Mouse (Mus musculus): ENCODE results near the gene Pdzk1. TPM values are rescaled to one million over a fixed set of nuclear protein-coding genes. Genes with fewer than 3 reads are reported as not detected.

Pdzk1 gene
- polyA plus RNA-seq, 1 experiment = not detected

GRCm38 (mm10) chr3:96813106-96813505, 16.0 kb upstream of the Pdzk1 start:
- TF ChIP-seq POLR2A (IDR thresholded peaks at IDR 0.05; ENCODE audit: low read depth, low read length) (no peak), CTCF (IDR thresholded peaks at IDR 0.05; ENCODE audit: borderline replicate concordance, insufficient read depth, low read length) (no peak)
- no peak overlapping the region for H3K4me3 ChIP-seq (ENCODE audit: insufficient read depth, low read length)

DNA sequence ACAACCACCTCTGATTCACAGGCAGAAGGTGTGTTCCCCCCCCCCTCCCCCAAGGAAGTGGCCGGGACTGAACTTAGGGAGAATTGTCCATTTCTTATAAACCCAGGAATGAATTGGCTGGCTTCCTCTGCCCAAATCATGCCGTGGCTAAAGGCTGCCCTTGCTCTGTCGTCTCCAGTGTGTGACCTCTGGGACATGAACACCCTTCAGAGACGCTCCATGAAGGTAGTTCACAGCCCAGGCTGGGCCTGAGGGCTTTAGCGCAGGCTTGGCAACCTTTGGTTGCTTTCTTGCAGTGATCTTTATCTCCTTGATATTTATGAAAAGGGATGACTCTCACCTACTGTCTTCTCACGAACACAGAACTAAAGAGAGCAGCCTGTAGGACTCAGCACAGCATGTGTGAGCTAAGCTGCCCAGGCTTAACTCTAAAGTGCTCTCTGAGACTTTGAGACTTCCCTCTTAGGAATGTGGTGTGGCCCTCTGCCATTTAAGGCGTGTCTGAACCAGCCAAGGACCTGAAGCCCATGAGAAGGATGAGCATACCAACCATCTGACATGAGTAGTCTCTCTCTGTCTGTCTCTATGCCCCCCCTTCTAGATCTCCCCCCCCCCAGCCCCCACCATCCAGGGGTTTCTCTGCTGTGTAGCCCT, 15.4 kb upstream of the Pdzk1 start:
- Histone ChIP-seq H3K27ac (ENCODE audit: insufficient read depth, low read length) (no peak overlapping the region), H3K4me3 (ENCODE audit: insufficient read depth, low read length) (no peak overlapping the region), H3K4me1 (ENCODE audit: control insufficient read depth, insufficient read depth, low read length) (peaks cover 6% of the 10 kb centered on the region)
- TF ChIP-seq CTCF (IDR thresholded peaks at IDR 0.05; ENCODE audit: borderline replicate concordance, insufficient read depth, low read length) (no peak), POLR2A (IDR thresholded peaks at IDR 0.05; ENCODE audit: low read depth, low read length) (no peak)

More at GRCm38 (mm10) chr3:96813106-96813505, 16.0 kb upstream of the Pdzk1 start:
- H3K27ac ChIP-seq (ENCODE audit: insufficient read depth, low read length) = no peak overlapping the region
- H3K4me1 ChIP-seq (ENCODE audit: control insufficient read depth, insufficient read depth, low read length) = peaks cover 6% of the 10 kb centered on the region

- Histone ChIP-seq H3K27ac (ENCODE audit: insufficient read depth, low read length) (no peak overlapping the region), H3K4me1 (ENCODE audit: control insufficient read depth, insufficient read depth, low read length) (peaks cover 6% of the 10 kb centered on the region), H3K4me3 (ENCODE audit: insufficient read depth, low read length) (no peak overlapping the region)
- TF ChIP-seq POLR2A (IDR thresholded peaks at IDR 0.05; ENCODE audit: low read depth, low read length) = no peak
Measured at GRCm38 (mm10) chr3:96814342-96814741, 14.7 kb upstream of the Pdzk1 start.

DNA sequence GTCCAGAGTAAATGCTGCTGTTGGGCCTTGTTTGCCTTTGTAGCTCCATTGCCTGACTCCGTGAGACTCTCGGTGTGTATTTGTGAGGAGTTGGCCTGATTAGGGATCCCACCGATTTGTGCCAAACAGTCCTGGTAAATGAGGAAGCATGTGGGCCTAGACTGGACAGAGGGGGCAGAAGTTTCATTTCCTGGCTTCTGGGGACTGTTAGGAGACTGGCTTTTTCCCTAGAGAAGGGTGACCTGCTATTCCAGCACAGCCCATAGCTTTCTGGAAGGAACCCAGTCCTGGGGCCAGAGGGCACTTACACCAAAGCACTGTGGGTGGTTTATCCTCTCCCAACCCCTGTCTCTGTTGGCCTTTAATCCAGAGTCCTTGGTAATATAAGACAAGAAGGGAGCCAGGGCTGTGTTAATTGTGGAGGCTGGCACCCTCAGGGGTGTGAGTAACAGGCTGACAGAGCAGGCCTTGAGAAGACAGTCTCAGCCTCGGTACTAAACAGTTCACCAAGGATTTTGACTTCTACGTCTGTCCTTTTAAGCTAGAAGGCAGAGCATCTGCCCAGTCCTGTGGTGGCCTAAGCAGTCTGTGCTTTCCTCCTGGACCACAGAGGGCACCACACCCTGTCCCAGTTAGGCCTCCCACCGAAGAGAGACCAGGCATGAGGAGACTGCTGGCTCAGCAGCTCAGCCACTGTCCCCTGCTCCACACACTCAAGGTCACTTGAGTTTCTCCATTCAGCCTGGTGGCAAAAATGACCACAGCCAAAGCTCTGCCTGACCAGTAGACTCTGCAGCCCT, 8.8 kb upstream of the Pdzk1 start:
- Histone ChIP-seq H3K4me3 (ENCODE audit: insufficient read depth, low read length) (no peak overlapping the region), H3K4me1 (ENCODE audit: control insufficient read depth, insufficient read depth, low read length) (no peaks in the 10 kb centered on the region), H3K27ac (ENCODE audit: insufficient read depth, low read length) (no peak overlapping the region)
- TF ChIP-seq CTCF (IDR thresholded peaks at IDR 0.05; ENCODE audit: borderline replicate concordance, insufficient read depth, low read length) (no peak), POLR2A (IDR thresholded peaks at IDR 0.05; ENCODE audit: low read depth, low read length) (no peak)

DNA sequence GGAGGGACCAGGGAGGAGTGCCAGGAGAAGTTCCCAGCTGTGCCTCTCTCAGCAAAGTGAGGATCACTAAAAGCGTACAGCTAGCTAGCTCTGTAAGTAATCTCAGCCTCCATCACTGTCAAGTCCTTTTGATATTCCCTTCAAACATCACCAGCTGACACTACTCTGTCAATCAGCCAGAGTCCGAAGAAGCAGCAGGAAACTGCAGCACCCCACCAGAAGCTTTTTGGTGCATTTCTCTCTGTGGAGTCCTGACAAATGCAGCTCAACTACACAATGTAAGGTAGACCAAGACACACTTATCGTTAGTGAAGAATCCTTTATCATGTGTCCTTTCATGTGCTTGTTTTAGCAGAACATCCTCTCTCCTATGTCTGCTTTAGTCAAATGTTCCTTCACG, 7.5 kb upstream of the Pdzk1 start:
- TF ChIP-seq CTCF (IDR thresholded peaks at IDR 0.05; ENCODE audit: borderline replicate concordance, insufficient read depth, low read length) (no peak), POLR2A (IDR thresholded peaks at IDR 0.05; ENCODE audit: low read depth, low read length) (no peak)
- no peaks in the 10 kb centered on the region for H3K4me1 ChIP-seq (ENCODE audit: control insufficient read depth, insufficient read depth, low read length)

DNA sequence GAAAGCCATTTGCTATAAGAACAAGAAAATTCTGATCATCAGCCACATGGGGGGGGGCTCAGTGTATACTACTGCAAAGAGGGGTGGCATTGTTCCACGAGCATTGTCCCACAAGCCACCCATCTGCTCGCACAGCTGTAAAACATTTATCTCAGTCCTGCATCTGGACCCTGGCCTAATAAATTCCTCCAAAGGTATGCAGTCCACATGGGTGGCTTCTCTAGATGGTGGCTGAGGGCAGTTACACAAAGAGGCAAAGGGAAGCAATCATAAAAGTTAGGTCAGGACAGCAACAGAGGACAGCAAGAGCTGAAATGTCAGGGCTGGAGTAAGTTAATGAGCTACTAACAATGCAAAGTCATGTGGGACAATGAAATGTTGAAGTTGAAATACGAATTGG, 5.4 kb upstream of the Pdzk1 start:
- TF ChIP-seq CTCF (IDR thresholded peaks at IDR 0.05; ENCODE audit: borderline replicate concordance, insufficient read depth, low read length) (no peak), POLR2A (IDR thresholded peaks at IDR 0.05; ENCODE audit: low read depth, low read length) (no peak)
- H3K4me3 ChIP-seq (ENCODE audit: insufficient read depth, low read length) = no peak overlapping the region
- no peaks in the 10 kb centered on the region for H3K4me1 ChIP-seq (ENCODE audit: control insufficient read depth, insufficient read depth, low read length)
- no peak overlapping the region for H3K27ac ChIP-seq (ENCODE audit: insufficient read depth, low read length)

More for the DNA sequence above, 7.5 kb upstream of the Pdzk1 start:
- H3K4me3 ChIP-seq (ENCODE audit: insufficient read depth, low read length) = no peak overlapping the region
- no peak overlapping the region for H3K27ac ChIP-seq (ENCODE audit: insufficient read depth, low read length)

DNA sequence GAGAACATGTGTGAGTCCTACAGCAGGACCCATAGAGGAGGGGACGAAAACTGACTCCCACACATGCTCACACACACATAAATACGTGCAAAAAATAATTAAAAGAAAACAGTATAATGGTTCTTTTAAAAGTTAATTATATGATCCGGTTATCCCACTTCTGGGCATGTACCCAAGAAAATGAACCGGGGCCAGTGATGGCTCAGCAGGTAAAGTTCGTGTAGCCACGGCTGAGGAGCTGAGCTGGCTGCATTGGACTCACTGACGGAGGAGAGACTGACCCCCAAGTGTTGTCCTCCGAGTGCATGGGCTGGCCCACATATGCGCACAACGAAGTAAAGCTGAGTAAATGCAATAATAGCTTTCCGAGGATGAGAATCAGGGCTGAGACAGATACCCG, 4.5 kb upstream of the Pdzk1 start:
- Histone ChIP-seq H3K4me1 (ENCODE audit: control insufficient read depth, insufficient read depth, low read length) (no peaks in the 10 kb centered on the region), H3K27ac (ENCODE audit: insufficient read depth, low read length) (no peak overlapping the region), H3K4me3 (ENCODE audit: insufficient read depth, low read length) (no peak overlapping the region)
- TF ChIP-seq CTCF (IDR thresholded peaks at IDR 0.05; ENCODE audit: borderline replicate concordance, insufficient read depth, low read length) = no peak
- TF ChIP-seq POLR2A (IDR thresholded peaks at IDR 0.05; ENCODE audit: low read depth, low read length) = no peak

GRCm38 (mm10) chr3:96825261-96825660, 3.8 kb upstream of the Pdzk1 start:
- TF ChIP-seq POLR2A (IDR thresholded peaks at IDR 0.05; ENCODE audit: low read depth, low read length) = no peak
- TF ChIP-seq CTCF (IDR thresholded peaks at IDR 0.05; ENCODE audit: borderline replicate concordance, insufficient read depth, low read length) = no peak
- Histone ChIP-seq H3K4me1 (ENCODE audit: control insufficient read depth, insufficient read depth, low read length) (no peaks in the 10 kb centered on the region), H3K27ac (ENCODE audit: insufficient read depth, low read length) (no peak overlapping the region), H3K4me3 (ENCODE audit: insufficient read depth, low read length) (no peak overlapping the region)

- Histone ChIP-seq H3K4me1 (ENCODE audit: control insufficient read depth, insufficient read depth, low read length) (no peaks in the 10 kb centered on the region), H3K4me3 (ENCODE audit: insufficient read depth, low read length) (no peak overlapping the region), H3K27ac (ENCODE audit: insufficient read depth, low read length) (no peak overlapping the region)
- TF ChIP-seq CTCF (IDR thresholded peaks at IDR 0.05; ENCODE audit: borderline replicate concordance, insufficient read depth, low read length) (no peak), POLR2A (IDR thresholded peaks at IDR 0.05; ENCODE audit: low read depth, low read length) (no peak)
Measured at GRCm38 (mm10) chr3:96828308-96828864, 698 bp upstream of the Pdzk1 start.

DNA sequence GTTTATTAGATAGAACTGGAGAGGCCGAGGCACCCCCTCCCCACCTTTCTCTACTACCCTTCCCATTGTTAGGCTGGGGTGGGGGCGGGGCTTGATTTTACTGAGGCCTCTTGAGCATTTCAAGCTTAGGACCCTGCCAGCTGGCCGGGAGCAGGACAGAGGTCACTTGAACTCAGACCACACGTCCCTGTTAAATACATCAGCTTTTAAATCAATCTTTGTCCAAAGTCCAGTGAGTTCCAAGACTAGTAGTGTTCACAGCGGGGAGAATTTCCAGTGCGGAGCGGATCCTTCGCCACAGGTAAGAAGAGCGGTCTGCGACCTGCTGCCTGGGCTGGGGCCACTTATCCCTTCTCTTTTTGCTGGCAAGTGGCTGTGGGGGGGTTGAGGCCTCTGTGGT, 772 bp downstream of the Pdzk1 start:
- no peak for TF ChIP-seq POLR2A (IDR thresholded peaks at IDR 0.05; ENCODE audit: low read depth, low read length)
- no peak for TF ChIP-seq CTCF (IDR thresholded peaks at IDR 0.05; ENCODE audit: borderline replicate concordance, insufficient read depth, low read length)
- Histone ChIP-seq H3K4me3 (ENCODE audit: insufficient read depth, low read length) (no peak overlapping the region), H3K27ac (ENCODE audit: insufficient read depth, low read length) (no peak overlapping the region), H3K4me1 (ENCODE audit: control insufficient read depth, insufficient read depth, low read length) (no peaks in the 10 kb centered on the region)

Measured in embryonic fibroblast, embryonic 13.5 days (primary cell).